Mouse (Mus musculus): ENCODE data around the gene B230219D22Rik. TPM values are rescaled to one million over a fixed set of nuclear protein-coding genes. Genes with fewer than 3 reads are reported as not detected.

The B230219D22Rik gene
- 74.8 and 75.4 TPM in 2 replicates for polyA plus RNA-seq (2014; fragmentation: Nextera tagmentation; extraction: Ambion mirVana)

- no peaks in the 10 kb centered on the region for H3K27me3 ChIP-seq (ENCODE audit: control insufficient read depth, insufficient read depth, low read length)
- ATAC-seq (ENCODE audit: insufficient number of reproducible peaks, insufficient read depth, low FRiP score, low read depth), result peak; percentile 94
- H3K9me3 ChIP-seq (ENCODE audit: control insufficient read depth, low read length), result no peaks in the 10 kb centered on the region
- H3K9ac ChIP-seq (ENCODE audit: low read length), result peak within 1 kb of the TSS; percentile 99
- H3K4me1 ChIP-seq (ENCODE audit: control insufficient read depth in 2 of 2, insufficient read depth in 2 of 2, low read length in 2 of 2), result peaks cover 4 to 26% of the 10 kb centered on the region in 2 experiments
- WGBS, result 2% methylated on average over 51 of the region's 51 CpGs
- no peaks in the 10 kb centered on the region for H3K36me3 ChIP-seq (ENCODE audit: control insufficient read depth, insufficient read depth, low read length)
- peak within 1 kb of the TSS; percentile 72 for H3K4me2 ChIP-seq (ENCODE audit: low read length)
- peak within 1 kb of the TSS; percentile 93 to 95 for H3K27ac ChIP-seq (replicated peaks in 1 of 2; ENCODE audit: control insufficient read depth in 1 of 2, insufficient read depth in 1 of 2, low read depth in 2 of 2, low read length in 2 of 2)
- peak within 1 kb of the TSS; percentile 91 to 96 for H3K4me3 ChIP-seq (ENCODE audit: control insufficient read depth in 1 of 2, insufficient read depth in 1 of 2, low read depth in 1 of 2, low read length in 2 of 2)
These were observed at the start of gene B230219D22Rik for GRCm38 (mm10) chr13:55692535-55693242. Gene B230219D22Rik (plus strand): TSS chr13:55693124.

DNA sequence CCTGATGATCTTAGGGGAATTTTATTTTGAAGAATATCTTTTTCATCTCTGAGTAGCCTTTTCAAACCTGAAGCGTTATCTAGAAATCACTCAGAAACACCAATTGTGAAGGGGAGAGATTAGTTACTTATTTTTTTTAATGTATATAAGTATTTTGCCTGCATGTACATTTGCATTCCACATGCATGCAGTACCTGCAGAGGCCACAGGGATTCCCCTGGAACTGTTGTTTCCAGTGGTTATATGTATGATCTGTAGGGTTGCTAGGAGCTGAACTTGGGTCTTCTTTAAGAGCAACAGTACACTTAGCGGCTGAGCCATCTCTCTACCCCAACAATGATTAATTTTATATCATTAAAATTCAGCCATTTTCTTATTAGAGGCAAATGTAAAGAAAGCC, 48.4 kb upstream of the B230219D22Rik start:
- H3K36me3 ChIP-seq (ENCODE audit: control insufficient read depth, insufficient read depth, low read length), result peaks cover 74% of the 10 kb centered on the region
- no peaks in the 10 kb centered on the region for H3K4me1 ChIP-seq (ENCODE audit: control insufficient read depth in 2 of 2, insufficient read depth in 2 of 2, low read length in 2 of 2)
- H3K27ac ChIP-seq (replicated peaks in 1 of 2; ENCODE audit: control insufficient read depth in 1 of 2, insufficient read depth in 1 of 2, low read depth in 2 of 2, low read length in 2 of 2), result no peak overlapping the region
- H3K4me3 ChIP-seq (ENCODE audit: control insufficient read depth in 1 of 2, insufficient read depth in 1 of 2, low read depth in 1 of 2, low read length in 2 of 2), result no peak overlapping the region
- ATAC-seq (ENCODE audit: insufficient number of reproducible peaks, insufficient read depth, low FRiP score, low read depth), result no peak
- no peak overlapping the region for H3K9ac ChIP-seq (ENCODE audit: low read length)
- 93% methylated on average over 2 of the region's 2 CpGs for WGBS
- no peaks in the 10 kb centered on the region for H3K27me3 ChIP-seq (ENCODE audit: control insufficient read depth, insufficient read depth, low read length)
- no peak overlapping the region for H3K4me2 ChIP-seq (ENCODE audit: low read length)
- H3K9me3 ChIP-seq (ENCODE audit: control insufficient read depth, low read length), result no peaks in the 10 kb centered on the region

DNA sequence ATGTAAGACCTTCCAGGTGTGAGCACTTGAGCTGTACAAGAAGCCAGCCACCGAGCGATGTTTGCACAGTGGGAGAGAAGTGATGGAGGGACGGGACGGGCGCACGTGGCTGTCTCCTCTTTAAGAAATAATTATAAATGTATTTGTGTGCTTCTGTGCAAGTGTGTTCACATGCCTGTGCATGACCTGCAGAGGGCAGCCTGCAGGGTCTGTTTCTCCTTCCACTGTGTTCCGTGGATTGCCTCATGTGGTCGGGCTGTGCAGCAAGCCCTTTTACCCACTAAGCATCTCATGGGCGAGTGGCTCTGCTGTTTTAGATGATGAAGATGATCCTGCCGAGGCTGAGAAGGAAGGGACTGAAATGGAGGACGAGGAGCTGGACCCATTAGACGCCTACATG, 42.8 kb upstream of the B230219D22Rik start:
- no peaks in the 10 kb centered on the region for H3K4me1 ChIP-seq (ENCODE audit: control insufficient read depth in 2 of 2, insufficient read depth in 2 of 2, low read length in 2 of 2)
- no peak overlapping the region for H3K27ac ChIP-seq (replicated peaks in 1 of 2; ENCODE audit: control insufficient read depth in 1 of 2, insufficient read depth in 1 of 2, low read depth in 2 of 2, low read length in 2 of 2)
- H3K4me2 ChIP-seq (ENCODE audit: low read length), result no peak overlapping the region
- no peaks in the 10 kb centered on the region for H3K27me3 ChIP-seq (ENCODE audit: control insufficient read depth, insufficient read depth, low read length)
- 90% methylated on average over 12 of the region's 12 CpGs for WGBS
- no peak overlapping the region for H3K4me3 ChIP-seq (ENCODE audit: control insufficient read depth in 1 of 2, insufficient read depth in 1 of 2, low read depth in 1 of 2, low read length in 2 of 2)
- H3K9me3 ChIP-seq (ENCODE audit: control insufficient read depth, low read length), result no peaks in the 10 kb centered on the region
- H3K9ac ChIP-seq (ENCODE audit: low read length), result no peak overlapping the region
- no peak for ATAC-seq (ENCODE audit: insufficient number of reproducible peaks, insufficient read depth, low FRiP score, low read depth)
- peaks cover 100% of the 10 kb centered on the region for H3K36me3 ChIP-seq (ENCODE audit: control insufficient read depth, insufficient read depth, low read length)

GRCm38 (mm10) chr13:55650980-55651379, 41.9 kb upstream of the B230219D22Rik start:
- H3K27me3 ChIP-seq (ENCODE audit: control insufficient read depth, insufficient read depth, low read length), result no peaks in the 10 kb centered on the region
- WGBS, result 90% methylated on average over 6 of the region's 6 CpGs
- ATAC-seq (ENCODE audit: insufficient number of reproducible peaks, insufficient read depth, low FRiP score, low read depth), result no peak
- no peak overlapping the region for H3K9ac ChIP-seq (ENCODE audit: low read length)
- H3K27ac ChIP-seq (replicated peaks in 1 of 2; ENCODE audit: control insufficient read depth in 1 of 2, insufficient read depth in 1 of 2, low read depth in 2 of 2, low read length in 2 of 2), result no peak overlapping the region
- peaks cover 100% of the 10 kb centered on the region for H3K36me3 ChIP-seq (ENCODE audit: control insufficient read depth, insufficient read depth, low read length)
- H3K4me3 ChIP-seq (ENCODE audit: control insufficient read depth in 1 of 2, insufficient read depth in 1 of 2, low read depth in 1 of 2, low read length in 2 of 2), result no peak overlapping the region
- no peak overlapping the region for H3K4me2 ChIP-seq (ENCODE audit: low read length)
- H3K4me1 ChIP-seq (ENCODE audit: control insufficient read depth in 2 of 2, insufficient read depth in 2 of 2, low read length in 2 of 2), result no peaks in the 10 kb centered on the region
- H3K9me3 ChIP-seq (ENCODE audit: control insufficient read depth, low read length), result no peaks in the 10 kb centered on the region

DNA sequence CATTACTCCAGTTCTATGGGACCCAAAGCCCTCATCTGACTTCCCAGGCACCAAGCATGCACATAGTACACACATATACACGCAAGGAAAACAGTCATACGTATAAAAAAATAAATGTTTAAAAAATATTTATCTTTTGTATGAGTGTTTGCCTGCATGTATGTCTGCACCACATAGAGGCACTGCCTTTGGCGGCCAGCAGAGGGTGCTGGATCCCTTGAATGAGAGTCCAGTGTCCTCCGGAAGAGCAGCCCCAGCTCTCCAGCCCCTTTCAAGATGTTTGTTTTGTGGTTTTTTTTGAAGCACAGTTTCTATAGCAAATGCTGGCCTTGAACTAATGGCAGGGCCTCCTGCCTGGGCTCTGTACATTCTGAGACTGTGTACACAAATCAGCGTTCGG, 24.4 kb upstream of the B230219D22Rik start:
- Histone ChIP-seq H3K9ac (ENCODE audit: low read length) (no peak overlapping the region), H3K4me3 (ENCODE audit: control insufficient read depth in 1 of 2, insufficient read depth in 1 of 2, low read depth in 1 of 2, low read length in 2 of 2) (no peak overlapping the region), H3K4me2 (ENCODE audit: low read length) (no peak overlapping the region), H3K36me3 (ENCODE audit: control insufficient read depth, insufficient read depth, low read length) (peaks cover 93% of the 10 kb centered on the region), H3K9me3 (ENCODE audit: control insufficient read depth, low read length) (0 out of 2 replicates have a peak, but pooled peaks cover 4% of the 10 kb centered on the region), H3K4me1 (ENCODE audit: control insufficient read depth in 2 of 2, insufficient read depth in 2 of 2, low read length in 2 of 2) (no peaks in the 10 kb centered on the region), H3K27me3 (ENCODE audit: control insufficient read depth, insufficient read depth, low read length) (no peaks in the 10 kb centered on the region), H3K27ac (replicated peaks in 1 of 2; ENCODE audit: control insufficient read depth in 1 of 2, insufficient read depth in 1 of 2, low read depth in 2 of 2, low read length in 2 of 2) (no peak overlapping the region)
- no peak for ATAC-seq (ENCODE audit: insufficient number of reproducible peaks, insufficient read depth, low FRiP score, low read depth)
- WGBS, result 89% methylated on average over 6 of the region's 6 CpGs

DNA sequence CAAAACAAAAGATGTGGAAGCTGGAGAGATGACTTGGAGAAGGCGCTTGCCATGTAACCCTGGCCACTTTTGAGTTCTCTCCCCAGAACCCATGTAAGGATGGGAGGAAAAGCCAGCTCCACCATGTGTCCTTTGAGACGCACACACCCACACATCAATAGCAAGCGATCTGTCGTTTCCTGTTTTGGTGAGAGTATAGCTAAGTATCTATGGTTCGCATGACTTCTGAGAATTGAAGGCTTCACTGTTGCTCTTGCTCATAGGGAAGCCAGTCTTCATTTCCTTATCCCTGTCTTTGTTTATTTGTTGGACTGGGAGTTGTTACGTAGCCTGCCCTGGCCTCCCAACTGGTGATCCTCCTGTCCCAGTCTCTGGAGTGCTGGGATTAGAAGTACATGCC, 20.2 kb upstream of the B230219D22Rik start:
- no peak for ATAC-seq (ENCODE audit: insufficient number of reproducible peaks, insufficient read depth, low FRiP score, low read depth)
- Histone ChIP-seq H3K9me3 (ENCODE audit: control insufficient read depth, low read length) (0 out of 2 replicates have a peak, but pooled peaks cover 4% of the 10 kb centered on the region), H3K36me3 (ENCODE audit: control insufficient read depth, insufficient read depth, low read length) (peaks cover 93% of the 10 kb centered on the region), H3K27ac (replicated peaks in 1 of 2; ENCODE audit: control insufficient read depth in 1 of 2, insufficient read depth in 1 of 2, low read depth in 2 of 2, low read length in 2 of 2) (no peak overlapping the region), H3K27me3 (ENCODE audit: control insufficient read depth, insufficient read depth, low read length) (no peaks in the 10 kb centered on the region), H3K9ac (ENCODE audit: low read length) (no peak overlapping the region), H3K4me3 (ENCODE audit: control insufficient read depth in 1 of 2, insufficient read depth in 1 of 2, low read depth in 1 of 2, low read length in 2 of 2) (no peak overlapping the region), H3K4me1 (ENCODE audit: control insufficient read depth in 2 of 2, insufficient read depth in 2 of 2, low read length in 2 of 2) (no peaks in the 10 kb centered on the region), H3K4me2 (ENCODE audit: low read length) (no peak overlapping the region)
- 91% methylated on average over 6 of the region's 6 CpGs for WGBS

DNA sequence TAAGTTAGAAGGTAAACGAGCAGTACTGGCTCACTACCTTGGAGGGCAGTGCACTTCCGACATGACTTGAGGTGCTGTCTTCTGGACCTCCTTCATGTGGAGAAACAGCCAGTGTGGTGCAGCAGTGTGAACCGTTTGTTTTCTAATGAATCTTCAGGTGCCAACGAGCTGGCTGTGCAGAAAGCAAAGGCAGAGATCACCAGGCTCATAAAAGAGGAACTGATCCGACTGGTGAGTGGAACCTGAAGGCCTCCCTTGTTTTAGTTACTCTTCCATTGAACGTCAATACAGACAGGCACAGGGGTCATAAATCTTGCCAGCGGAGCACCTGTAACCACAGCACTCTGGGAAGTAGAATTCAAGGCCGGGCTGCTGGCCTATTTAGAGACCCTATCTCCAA, 15.6 kb upstream of the B230219D22Rik start:
- Histone ChIP-seq H3K27me3 (ENCODE audit: control insufficient read depth, insufficient read depth, low read length) (no peaks in the 10 kb centered on the region), H3K27ac (replicated peaks in 1 of 2; ENCODE audit: control insufficient read depth in 1 of 2, insufficient read depth in 1 of 2, low read depth in 2 of 2, low read length in 2 of 2) (no peak overlapping the region), H3K4me1 (ENCODE audit: control insufficient read depth in 2 of 2, insufficient read depth in 2 of 2, low read length in 2 of 2) (no peaks in the 10 kb centered on the region), H3K36me3 (ENCODE audit: control insufficient read depth, insufficient read depth, low read length) (peaks cover 87% of the 10 kb centered on the region), H3K4me3 (ENCODE audit: control insufficient read depth in 1 of 2, insufficient read depth in 1 of 2, low read depth in 1 of 2, low read length in 2 of 2) (no peak overlapping the region), H3K9me3 (ENCODE audit: control insufficient read depth, low read length) (no peaks in the 10 kb centered on the region), H3K9ac (ENCODE audit: low read length) (no peak overlapping the region), H3K4me2 (ENCODE audit: low read length) (no peak overlapping the region)
- WGBS, result 84% methylated on average over 8 of the region's 8 CpGs
- ATAC-seq (ENCODE audit: insufficient number of reproducible peaks, insufficient read depth, low FRiP score, low read depth), result no peak

GRCm38 (mm10) chr13:55682201-55682600, 10.7 kb upstream of the B230219D22Rik start:
- Histone ChIP-seq H3K4me1 (ENCODE audit: control insufficient read depth in 2 of 2, insufficient read depth in 2 of 2, low read length in 2 of 2) (0 out of 4 replicates have a peak, but pooled peaks cover 0 to 2% of the 10 kb centered on the region in 2 experiments), H3K27me3 (ENCODE audit: control insufficient read depth, insufficient read depth, low read length) (no peaks in the 10 kb centered on the region), H3K4me2 (ENCODE audit: low read length) (no peak overlapping the region), H3K4me3 (ENCODE audit: control insufficient read depth in 1 of 2, insufficient read depth in 1 of 2, low read depth in 1 of 2, low read length in 2 of 2) (no peak overlapping the region), H3K9me3 (ENCODE audit: control insufficient read depth, low read length) (no peaks in the 10 kb centered on the region), H3K36me3 (ENCODE audit: control insufficient read depth, insufficient read depth, low read length) (peaks cover 42% of the 10 kb centered on the region), H3K9ac (ENCODE audit: low read length) (no peak overlapping the region), H3K27ac (replicated peaks in 1 of 2; ENCODE audit: control insufficient read depth in 1 of 2, insufficient read depth in 1 of 2, low read depth in 2 of 2, low read length in 2 of 2) (no peak overlapping the region)
- ATAC-seq (ENCODE audit: insufficient number of reproducible peaks, insufficient read depth, low FRiP score, low read depth), result no peak
- 83% methylated on average over 9 of the region's 9 CpGs for WGBS

Measured in heart, embryonic 14.5 days (tissue).